Mouse (Mus musculus): Measurements from ENCODE around the gene Vmp1. TPM values are rescaled to one million over a fixed set of nuclear protein-coding genes. Genes with fewer than 3 reads are reported as not detected.

The Vmp1 gene
- total and polyA plus RNA-seq, 3 experiments, result 80.9 to 209 (median 167) TPM

- in situ Hi-C loops (cut with MboI; ENCODE audit: low pct_ligation_motif_present, low pct_unique_long_range_greater_than_20kb, low sequenced_read_pairs) (no loop called here), dilution Hi-C loops (cut with MboI; ENCODE audit: extremely low pct_ligation_motif_present, extremely low pct_unique_long_range_greater_than_20kb, low sequenced_read_pairs) (no loop called here)
- peak; percentile 91 for DNase-seq (ENCODE audit: extremely low read depth)
- Histone ChIP-seq H3K36me3 (replicated peaks in 1 of 2; ENCODE audit: control insufficient read depth in 1 of 2, insufficient read depth in 1 of 2, low read length in 1 of 2) (peaks cover 3 to 17% of the 10 kb centered on the region in 2 experiments), H3K27ac (ENCODE audit: insufficient read depth, low read depth) (peak overlapping the region; percentile 77), H3K79me2 (replicated peaks; ENCODE audit: control insufficient read depth, extremely low read depth, insufficient read depth, poor library complexity, severe bottlenecking) (peaks cover 8% of the 10 kb centered on the region), H3K4me1 (ENCODE audit: control insufficient read depth in 1 of 2, insufficient read depth in 2 of 2) (peaks cover 23 to 84% of the 10 kb centered on the region in 2 experiments), H3K4me2 (ENCODE audit: insufficient read depth, low read depth, poor library complexity, severe bottlenecking) (peak overlapping the region; percentile 37; the same call in 1 of the 2 replicates), H3K27me3 (replicated peaks) (no peaks in the 10 kb centered on the region), H3K9ac (ENCODE audit: insufficient read depth, low read depth) (peak overlapping the region; percentile 40; the same call in 1 of the 2 replicates), H3K4me3 (replicated peaks in 1 of 3; ENCODE audit: low read depth in 2 of 3, low read length in 2 of 3, poor library complexity in 1 of 3) (no peak overlapping the region), H3K9me3 (replicated peaks; ENCODE audit: low read length) (no peaks in the 10 kb centered on the region)
- TF ChIP-seq ZNF384 (IDR thresholded peaks at IDR 0.05; ENCODE audit: low read depth, low read length), result 0 out of 2 replicates have a peak, but pooled peaks have one; percentile 22
- TF ChIP-seq JUND (conservative IDR thresholded peaks at IDR 0.05; ENCODE audit: low read depth, low read length), result peak; percentile 76
- peak; percentile 64 for TF ChIP-seq BHLHE40 (IDR thresholded peaks at IDR 0.05; ENCODE audit: low read depth, low read length)
- TF ChIP-seq MXI1 (IDR thresholded peaks at IDR 0.05; ENCODE audit: low read depth, low read length), result peak; percentile 74
- no peak for TF ChIP-seq POLR2A (IDR thresholded peaks at IDR 0.05; ENCODE audit: low read depth, low read length)
- TF ChIP-seq PAX5 (IDR thresholded peaks at IDR 0.05; ENCODE audit: low read length), result no peak
- peak; percentile 96 for TF ChIP-seq CHD2 (IDR thresholded peaks at IDR 0.05; ENCODE audit: low read length)
- TF ChIP-seq MAFK (IDR thresholded peaks at IDR 0.05; ENCODE audit: insufficient replicate concordance, low read length), result 0 out of 2 replicates have a peak, but pooled peaks have one; percentile 53
- TF ChIP-seq ZMIZ1 (IDR thresholded peaks at IDR 0.05; ENCODE audit: low read depth, low read length), result no peak
- TF ChIP-seq TCF12 (IDR thresholded peaks at IDR 0.05; ENCODE audit: low read depth, low read length), result peak; percentile 79
- TF ChIP-seq ZKSCAN1 (IDR thresholded peaks at IDR 0.05; ENCODE audit: borderline replicate concordance, low read depth, low read length), result no peak
- TF ChIP-seq GABPA (IDR thresholded peaks at IDR 0.05; ENCODE audit: insufficient replicate concordance, low read depth, low read length), result no peak
- peak; percentile 83 for TF ChIP-seq MEF2A (IDR thresholded peaks at IDR 0.05; ENCODE audit: borderline replicate concordance, low read depth, low read length)
- peak; percentile 74; the same call in 1 of the 2 replicates for TF ChIP-seq CHD1 (IDR thresholded peaks at IDR 0.05; ENCODE audit: low read depth, low read length)
- 0 out of 2 replicates have a peak, but pooled peaks have one; percentile 31 for TF ChIP-seq JUN (IDR thresholded peaks at IDR 0.05; ENCODE audit: insufficient read depth, low read depth, low read length)
- TF ChIP-seq EP300 (IDR thresholded peaks at IDR 0.05; ENCODE audit: low read length), result peak; percentile 95
- 0 out of 2 replicates have a peak, but pooled peaks have one; percentile 24 for TF ChIP-seq NELFE (IDR thresholded peaks at IDR 0.05; ENCODE audit: low read depth, low read length)
- TF ChIP-seq MYC (IDR thresholded peaks at IDR 0.05; ENCODE audit: low read depth, low read length), result peak; percentile 79; the same call in 1 of the 2 replicates
- TF ChIP-seq HCFC1 (IDR thresholded peaks at IDR 0.05; ENCODE audit: low read depth, low read length), result peak; percentile 51
- TF ChIP-seq IRF4 (IDR thresholded peaks at IDR 0.05; ENCODE audit: low read depth, low read length), result peak; percentile 89
- TF ChIP-seq SMC3 (IDR thresholded peaks at IDR 0.05; ENCODE audit: low read depth, low read length), result no peak
- TF ChIP-seq USF2 (conservative IDR thresholded peaks at IDR 0.05; ENCODE audit: low read depth, low read length), result no peak
- TF ChIP-seq TBP (conservative IDR thresholded peaks at IDR 0.05; ENCODE audit: low read depth, low read length), result 0 out of 2 replicates have a peak, but pooled peaks have one; percentile 44
- no peak; the same call in none of the 2 replicates for TF ChIP-seq RAD21 (IDR thresholded peaks at IDR 0.05; ENCODE audit: low read depth, low read length)
- 0 out of 2 replicates have a peak, but pooled peaks have one; percentile 25 for TF ChIP-seq NRF1 (IDR thresholded peaks at IDR 0.05; ENCODE audit: low read depth, low read length)
- 0 out of 2 replicates have a peak, but pooled peaks have one; percentile 44 for TF ChIP-seq MAZ (IDR thresholded peaks at IDR 0.05; ENCODE audit: low read depth, low read length)
- TF ChIP-seq UBTF (IDR thresholded peaks at IDR 0.05; ENCODE audit: low read depth, low read length), result no peak
- TF ChIP-seq CTCF (conservative IDR thresholded peaks at IDR 0.05 in 1 of 2, IDR thresholded peaks at IDR 0.05 in 1 of 2; ENCODE audit: low read depth in 2 of 2, low read length in 2 of 2), result no peak
- TF ChIP-seq ETS1 (conservative IDR thresholded peaks at IDR 0.05; ENCODE audit: low read depth, low read length), result peak; percentile 83
- TF ChIP-seq USF1 (IDR thresholded peaks at IDR 0.05; ENCODE audit: low read depth, low read length), result no peak
- peak; percentile 76; the same call in 1 of the 2 replicates for TF ChIP-seq MAX (IDR thresholded peaks at IDR 0.05; ENCODE audit: low read length)
- TF ChIP-seq KAT2A (IDR thresholded peaks at IDR 0.05; ENCODE audit: insufficient replicate concordance, low read length), result no peak
- peak; percentile 69; the same call in 1 of the 2 replicates for TF ChIP-seq RCOR1 (conservative IDR thresholded peaks at IDR 0.05; ENCODE audit: low read depth, low read length)
- no peak for TF ChIP-seq ZC3H11A (IDR thresholded peaks at IDR 0.05; ENCODE audit: low read depth, low read length)
- TF ChIP-seq ELF1 (IDR thresholded peaks at IDR 0.05; ENCODE audit: low read depth, low read length), result no peak
- TF ChIP-seq SIN3A (IDR thresholded peaks at IDR 0.05; ENCODE audit: low read length), result peak; percentile 86; the same call in 1 of the 2 replicates
- no peak for TF ChIP-seq POLR2AphosphoS2 (IDR thresholded peaks at IDR 0.05; ENCODE audit: low read depth, low read length)
- TF ChIP-seq E2F4 (IDR thresholded peaks at IDR 0.05; ENCODE audit: insufficient replicate concordance, low read depth, low read length), result 0 out of 2 replicates have a peak, but pooled peaks have one; percentile 20
Measured at GRCm38 (mm10) chr11:86596187-86596960, 87.3 kb downstream of the Vmp1 start.

Measured in CH12.LX (cell line).